Mouse (Mus musculus): ENCODE data around the gene Olfr346.

Olfr346 gene

DNA sequence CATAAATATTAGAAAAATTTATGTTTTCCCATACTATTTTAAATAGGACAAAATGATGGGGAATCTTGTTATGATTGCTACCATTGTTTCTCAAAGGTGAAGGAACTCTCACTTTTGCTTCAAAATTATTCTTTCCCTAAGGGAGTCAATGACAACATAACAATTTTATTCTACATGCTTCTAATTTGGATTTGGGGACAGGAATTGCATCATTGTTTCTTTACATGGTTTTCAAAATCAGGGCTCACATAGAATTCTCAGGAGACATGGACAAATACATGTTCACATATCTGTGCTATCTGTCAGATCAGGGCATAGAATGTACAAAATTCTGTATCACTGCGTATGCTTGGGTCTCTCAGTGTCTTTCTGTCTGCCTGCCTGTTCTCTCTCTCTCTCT lies at the start of gene Olfr346:
Gene Olfr346 (plus strand): TSS at position 301 of the 400 bp plus-strand sequence.
- no peak for DNase-seq

DNA sequence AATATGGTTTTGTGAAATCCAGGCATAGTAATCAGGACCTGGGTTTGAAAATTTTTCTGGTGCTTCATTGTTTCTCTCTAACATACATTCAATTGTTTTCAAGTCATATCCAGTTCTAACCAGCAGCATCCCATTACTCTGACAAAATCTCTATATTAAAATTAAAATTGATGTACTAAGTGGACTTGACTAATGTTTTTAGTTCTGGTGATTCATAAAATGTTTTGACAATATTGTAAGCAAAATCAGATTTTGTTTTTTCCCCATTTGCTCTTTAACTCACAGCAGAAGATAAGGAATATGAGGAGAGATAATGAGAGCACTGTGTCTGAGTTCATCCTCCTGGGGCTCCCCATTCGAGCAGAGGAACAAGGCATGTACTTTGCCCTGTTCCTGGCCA lies 45.8 kb upstream of the Olfr346 start, which contains the start of gene Olfr345:
Gene Olfr345 (plus strand): TSS at position 301 of the 400 bp plus-strand sequence.
- DNase-seq: no peak

DNA sequence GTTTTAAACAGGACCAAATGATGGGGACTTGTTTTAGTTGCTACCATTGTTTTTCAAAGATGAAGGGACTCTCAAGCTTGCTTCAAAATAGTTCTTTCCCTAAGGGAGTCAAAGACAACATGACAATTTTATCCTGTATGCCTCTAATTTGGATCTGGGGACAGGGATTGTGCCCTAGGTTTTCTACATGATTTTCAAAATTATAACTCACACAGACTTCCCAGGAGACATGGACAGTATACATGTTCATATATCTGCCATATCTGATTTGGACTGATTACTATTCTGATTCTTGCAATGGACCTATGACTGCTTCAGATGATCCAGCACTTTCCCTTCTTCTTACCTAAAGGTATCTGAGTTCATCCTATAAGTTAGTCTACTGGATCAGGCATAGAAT lies 46.0 kb downstream of the Olfr346 start, which contains the start of gene Olfr347:
Gene Olfr347 (plus strand): TSS at position 301 of the 400 bp plus-strand sequence.
- DNase-seq: no peak

DNA sequence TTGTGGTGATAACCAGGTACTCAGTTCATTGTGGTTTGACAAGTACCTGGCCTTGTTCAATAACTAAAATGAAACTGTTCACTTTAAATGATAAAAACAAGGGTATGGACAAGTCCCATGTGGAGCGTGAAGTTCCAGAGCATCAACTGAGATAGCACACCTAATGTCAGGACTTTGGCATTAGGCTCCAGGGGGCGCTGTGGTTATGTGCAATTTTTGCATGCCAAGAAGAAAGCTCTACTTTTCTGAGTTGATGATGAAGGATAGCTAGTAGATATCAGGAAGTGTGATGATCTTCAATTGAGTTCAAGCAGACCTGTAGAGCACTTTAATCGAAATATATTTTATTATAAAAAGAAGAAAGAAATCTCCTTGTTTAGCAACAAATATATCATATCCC lies 50.6 kb downstream of the Olfr346 start:
- DNase-seq: peak; percentile 2

Measured in cerebellum, postnatal 10 days (tissue).